Mouse (Mus musculus): ENCODE data around the gene Cd3g.

The Cd3g gene

GRCm38 (mm10) chr9:44920374-44921122 lies 59.7 kb downstream of the Cd3g start, which contains the start of gene Atp5l:
TSS of gene Atp5l (minus strand) at chr9:44920742.
- CTCF ChIA-PET, result interaction anchor here (0.6 kb wide), 1 partner anchor 54 kb away, joined by 3 read pairs; no protein-coding TSS in a partner anchor

GRCm38 (mm10) chr9:44919606-44920005 lies 60.6 kb downstream of the Cd3g start:
- CTCF ChIA-PET, result interaction anchor here (1.1 to 1.2 kb wide), 3 partner anchors 12 to 45 kb away, joined by 3 to 5 read pairs (median 3); no protein-coding TSS in a partner anchor

Measured in spleen, embryonic (tissue).